ENCODE assay signal across 11 mouse cellular contexts in the genomic region with DNA sequence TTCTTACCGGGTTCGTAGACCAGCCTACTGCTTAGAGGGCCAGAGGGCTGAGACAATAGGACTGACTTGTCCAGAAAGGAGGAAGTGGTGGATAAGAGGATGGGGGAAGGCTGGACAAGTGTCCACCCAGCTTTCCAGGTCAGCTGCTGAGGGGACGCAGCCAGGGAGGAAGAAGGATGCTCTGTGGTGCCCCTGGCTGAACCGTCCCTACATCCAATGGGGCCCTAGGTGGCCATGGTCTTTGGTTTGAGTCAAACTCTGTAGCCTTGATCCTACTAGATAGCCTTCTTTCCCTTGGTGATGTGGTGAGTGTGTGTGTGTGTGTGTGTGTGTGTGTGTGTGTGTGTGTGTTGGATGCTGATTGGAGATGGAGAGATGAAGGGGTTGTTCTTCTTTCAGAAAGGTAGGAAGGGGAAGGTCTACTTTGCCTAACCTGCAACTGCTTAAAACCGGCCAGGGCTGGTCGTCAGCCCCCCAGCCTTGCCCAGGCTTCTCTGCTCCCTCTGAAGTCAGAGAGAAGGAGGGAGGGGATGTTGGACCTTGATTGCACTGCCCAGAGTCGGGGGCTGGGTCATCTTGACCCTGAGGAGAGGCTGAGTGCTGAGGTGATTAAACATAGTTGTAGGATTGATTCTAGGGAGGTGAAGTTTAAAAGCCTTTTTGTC. TPM values are rescaled to one million over a fixed set of nuclear protein-coding genes. Genes with fewer than 3 reads are reported as not detected.
DNase-seq lines count a peak whose midpoint lies in the region; ATAC-seq and TF ChIP-seq lines count a peak whose summit lies in the region.
"Had no signal": no experiment of that assay in that cellular context is flagged by ENCODE, and none has a peak within 500 bp of the region (broad histone marks: within the 10 kb centered on the region; RNA-seq: fewer than 3 reads in every experiment).

No protein-coding gene starts in this region.

- H3K4me1 ChIP-seq in kidney, embryonic 14.5 days (ENCODE audit: control insufficient read depth, insufficient read depth, low read length) = peaks cover 33% of the 10 kb centered on the region
- peaks cover 27% of the 10 kb centered on the region for H3K4me1 ChIP-seq in embryonic facial prominence, embryonic 15.5 days
- H3K4me1 ChIP-seq in intestine, embryonic 16.5 days (ENCODE audit: control insufficient read depth, insufficient read depth, low read length) = peaks cover 13% of the 10 kb centered on the region
- H3K4me1 ChIP-seq in midbrain, postnatal 0 days (ENCODE audit: insufficient read depth, low read length) = 0 out of 2 replicates have a peak, but pooled peaks cover 4% of the 10 kb centered on the region

- WGBS in kidney, embryonic 14.5 days = 6% methylated on average over 7 of the region's 7 CpGs
- 18% methylated on average over 7 of the region's 7 CpGs for WGBS in embryonic facial prominence, embryonic 15.5 days
- WGBS in intestine, embryonic 16.5 days = 25% methylated on average over 7 of the region's 7 CpGs
- WGBS in midbrain, postnatal 0 days = 24% methylated on average over 7 of the region's 7 CpGs

- H3K27me3 ChIP-seq in kidney, embryonic 14.5 days (ENCODE audit: control insufficient read depth, insufficient read depth, low read length) = no peaks in the 10 kb centered on the region
- no peaks in the 10 kb centered on the region for H3K27me3 ChIP-seq in embryonic facial prominence, embryonic 15.5 days
- H3K27me3 ChIP-seq in intestine, embryonic 16.5 days (replicated peaks; ENCODE audit: control insufficient read depth, insufficient read depth, low read length) = no peaks in the 10 kb centered on the region
- H3K27me3 ChIP-seq in midbrain, postnatal 0 days (ENCODE audit: insufficient read depth, low read length) = peaks cover 42% of the 10 kb centered on the region
- H3K27me3 ChIP-seq: Patski had no signal

- H3K36me3 ChIP-seq in kidney, embryonic 14.5 days (ENCODE audit: control insufficient read depth, insufficient read depth, low read length) = no peaks in the 10 kb centered on the region
- no peaks in the 10 kb centered on the region for H3K36me3 ChIP-seq in embryonic facial prominence, embryonic 15.5 days
- H3K36me3 ChIP-seq in intestine, embryonic 16.5 days (ENCODE audit: control insufficient read depth, insufficient read depth, low read length) = no peaks in the 10 kb centered on the region
- H3K36me3 ChIP-seq in midbrain, postnatal 0 days (ENCODE audit: insufficient read depth, low read length) = no peaks in the 10 kb centered on the region

- peak overlapping the region; percentile 79 for H3K4me3 ChIP-seq in kidney, embryonic 14.5 days (ENCODE audit: low read length)
- H3K4me3 ChIP-seq in embryonic facial prominence, embryonic 15.5 days (replicated peaks) = peak overlapping the region; percentile 72
- H3K4me3 ChIP-seq in intestine, embryonic 16.5 days (ENCODE audit: low read length) = peak overlapping the region; percentile 74
- H3K4me3 ChIP-seq in midbrain, postnatal 0 days (ENCODE audit: low read depth, low read length) = no peak overlapping the region

- no peak for DNase-seq in kidney, adult 8-10 months
- no peak for DNase-seq in midbrain, postnatal 0 days (ENCODE audit: low spot score)
- no peak for DNase-seq in testis, postnatal 14 days (ENCODE audit: low spot score)
- no peak for DNase-seq in testis, postnatal 10 days (ENCODE audit: low spot score)

- TF ChIP-seq CTCF in midbrain, postnatal 0 days (IDR thresholded peaks at IDR 0.05) = no peak

- peak overlapping the region; percentile 94 for H3K27ac ChIP-seq in kidney, embryonic 14.5 days (ENCODE audit: low read depth, low read length)
- peak overlapping the region; percentile 91 for H3K27ac ChIP-seq in embryonic facial prominence, embryonic 15.5 days (replicated peaks)
- H3K27ac ChIP-seq in intestine, embryonic 16.5 days (ENCODE audit: low read length) = no peak overlapping the region; the same call in 1 of the 2 replicates
- no peak overlapping the region for H3K27ac ChIP-seq in midbrain, postnatal 0 days (ENCODE audit: low read depth, low read length)

- H3K9me3 ChIP-seq in kidney, embryonic 14.5 days (ENCODE audit: control insufficient read depth, low read length) = no peaks in the 10 kb centered on the region
- no peaks in the 10 kb centered on the region for H3K9me3 ChIP-seq in embryonic facial prominence, embryonic 15.5 days (replicated peaks)
- H3K9me3 ChIP-seq in intestine, embryonic 16.5 days (ENCODE audit: control insufficient read depth, low read length) = no peaks in the 10 kb centered on the region
- no peaks in the 10 kb centered on the region for H3K9me3 ChIP-seq in midbrain, postnatal 0 days (ENCODE audit: low read length)

- peak overlapping the region; percentile 95 for H3K9ac ChIP-seq in kidney, embryonic 14.5 days (ENCODE audit: low read depth, low read length)
- H3K9ac ChIP-seq in embryonic facial prominence, embryonic 15.5 days = peak overlapping the region; percentile 70; the same call in 1 of the 2 replicates
- peak overlapping the region; percentile 75; the same call in 1 of the 2 replicates for H3K9ac ChIP-seq in intestine, embryonic 16.5 days (ENCODE audit: low read depth, low read length)
- 0 out of 2 replicates have a peak overlapping the region, but pooled peaks have one; percentile 19 for H3K9ac ChIP-seq in midbrain, postnatal 0 days (replicated peaks; ENCODE audit: low read length, poor library complexity, severe bottlenecking)

- H3K4me2 ChIP-seq in kidney, embryonic 14.5 days (replicated peaks; ENCODE audit: low read depth, low read length) = peak overlapping the region; percentile 92
- peak overlapping the region; percentile 98 for H3K4me2 ChIP-seq in embryonic facial prominence, embryonic 15.5 days (replicated peaks)
- H3K4me2 ChIP-seq in intestine, embryonic 16.5 days (ENCODE audit: low read depth, low read length) = peak overlapping the region; percentile 99
- H3K4me2 ChIP-seq in midbrain, postnatal 0 days (ENCODE audit: low read depth, low read length, poor library complexity, severe bottlenecking) = peak overlapping the region; percentile 97

- no peak for ATAC-seq in kidney, embryonic 14.5 days (ENCODE audit: low FRiP score, low TSS enrichment)
- no peak for ATAC-seq in embryonic facial prominence, embryonic 15.5 days (ENCODE audit: insufficient number of reproducible peaks, low FRiP score, low TSS enrichment, low read depth)
- no peak for ATAC-seq in intestine, embryonic 16.5 days
- no peak for ATAC-seq in midbrain, postnatal 0 days (ENCODE audit: low FRiP score)
- ATAC-seq in megakaryocyte-erythroid progenitor cell, adult 5-6 weeks (replicated peaks; ENCODE audit: low FRiP score, low TSS enrichment, poor library complexity, severe bottlenecking) = no peak
- ATAC-seq: Patski had no signal

RNA-seq across cellular contexts. Expression of a gene that starts 2.4 kb away (rescaled TPM):
- polyA plus RNA-seq in kidney, embryonic 14.5 days (2014; fragmentation: Nextera tagmentation; extraction: Ambion mirVana) = 49.9 and 105 TPM in 2 replicates
- polyA plus RNA-seq in embryonic facial prominence, embryonic 15.5 days (2015; fragmentation: Nextera tagmentation; extraction: Ambion mirVana) = 40.4 and 45.4 TPM in 2 replicates
- polyA plus RNA-seq in intestine, embryonic 16.5 days (2015; fragmentation: Nextera tagmentation; extraction: Ambion mirVana) = 10.5 and 10.9 TPM in 2 replicates
- total RNA-seq in midbrain, postnatal 0 days (2014; rRNA removed) = 7.5 and 12.8 TPM in 2 replicates
- polyA plus RNA-seq in midbrain, postnatal 0 days (2015; fragmentation: Nextera tagmentation; extraction: Ambion mirVana) = 5.7 and 5.8 TPM in 2 replicates
- total RNA-seq in megakaryocyte-erythroid progenitor cell, adult 5-6 weeks (2014; fragmentation: Nextera tagmentation) = not detected in 2 replicates
- not detected in 2 replicates for total RNA-seq in megakaryocyte-erythroid progenitor cell, adult 5-6 weeks (2017)

RNA-seq across cellular contexts. Expression of a gene that starts 36.5 kb away (rescaled TPM):
- 0.91 and 1.2 TPM in 2 replicates for polyA plus RNA-seq in kidney, embryonic 14.5 days (2014; fragmentation: Nextera tagmentation; extraction: Ambion mirVana)
- 1.6 and 1.8 TPM in 2 replicates for polyA plus RNA-seq in embryonic facial prominence, embryonic 15.5 days (2015; fragmentation: Nextera tagmentation; extraction: Ambion mirVana)
- 2.5 and 2.6 TPM in 2 replicates for polyA plus RNA-seq in intestine, embryonic 16.5 days (2015; fragmentation: Nextera tagmentation; extraction: Ambion mirVana)
- 1.5 and 1.8 TPM in 2 replicates for total RNA-seq in midbrain, postnatal 0 days (2014; rRNA removed)
- 1.4 and 1.7 TPM in 2 replicates for polyA plus RNA-seq in midbrain, postnatal 0 days (2015; fragmentation: Nextera tagmentation; extraction: Ambion mirVana)
- 0.52 and 1.9 TPM in 2 replicates for total RNA-seq in megakaryocyte-erythroid progenitor cell, adult 5-6 weeks (2014; fragmentation: Nextera tagmentation)
- 1.3 and 5.7 TPM in 2 replicates for total RNA-seq in megakaryocyte-erythroid progenitor cell, adult 5-6 weeks (2017)

RNA-seq across cellular contexts. Expression of a gene that starts 54.6 kb away (rescaled TPM):
- polyA plus RNA-seq in kidney, embryonic 14.5 days (2014; fragmentation: Nextera tagmentation; extraction: Ambion mirVana) = 0.19 TPM in 1 of 2 replicates, not detected in the other
- polyA plus RNA-seq in embryonic facial prominence, embryonic 15.5 days (2015; fragmentation: Nextera tagmentation; extraction: Ambion mirVana) = not detected in 2 replicates
- polyA plus RNA-seq in intestine, embryonic 16.5 days (2015; fragmentation: Nextera tagmentation; extraction: Ambion mirVana) = 0.20 and 0.43 TPM in 2 replicates
- not detected in 2 replicates for total RNA-seq in midbrain, postnatal 0 days (2014; rRNA removed)
- not detected in 2 replicates for polyA plus RNA-seq in midbrain, postnatal 0 days (2015; fragmentation: Nextera tagmentation; extraction: Ambion mirVana)
- total RNA-seq in megakaryocyte-erythroid progenitor cell, adult 5-6 weeks (2014; fragmentation: Nextera tagmentation) = not detected in 2 replicates
- not detected in 2 replicates for total RNA-seq in megakaryocyte-erythroid progenitor cell, adult 5-6 weeks (2017)
- total RNA-seq: left cerebral cortex, postnatal 10 days had no signal
- polyA plus RNA-seq: testis, adult 2 months had no signal

RNA-seq across cellular contexts. Expression of a gene that starts 57.6 kb away (rescaled TPM):
- polyA plus RNA-seq in kidney, embryonic 14.5 days (2014; fragmentation: Nextera tagmentation; extraction: Ambion mirVana) = 0.77 and 1.6 TPM in 2 replicates
- 3.6 and 4.2 TPM in 2 replicates for polyA plus RNA-seq in embryonic facial prominence, embryonic 15.5 days (2015; fragmentation: Nextera tagmentation; extraction: Ambion mirVana)
- 0.71 and 0.87 TPM in 2 replicates for polyA plus RNA-seq in intestine, embryonic 16.5 days (2015; fragmentation: Nextera tagmentation; extraction: Ambion mirVana)
- 46.9 and 68.2 TPM in 2 replicates for total RNA-seq in midbrain, postnatal 0 days (2014; rRNA removed)
- polyA plus RNA-seq in midbrain, postnatal 0 days (2015; fragmentation: Nextera tagmentation; extraction: Ambion mirVana) = 27.1 and 28.0 TPM in 2 replicates
- total RNA-seq in megakaryocyte-erythroid progenitor cell, adult 5-6 weeks (2014; fragmentation: Nextera tagmentation) = not detected in 2 replicates
- not detected in 2 replicates for total RNA-seq in megakaryocyte-erythroid progenitor cell, adult 5-6 weeks (2017)

Comparison
In these comparisons a context has a peak if more than half of its experiments do, and no peak if none do; other contexts are left out.
1. H3K27ac ChIP-seq: peak in kidney, embryonic 14.5 days (single experiment) and embryonic facial prominence, embryonic 15.5 days (single experiment); none in intestine, embryonic 16.5 days (single experiment) and midbrain, postnatal 0 days (single experiment).
2. H3K9ac ChIP-seq: peak in every context shown above with its lines; median percentile 95 in kidney, embryonic 14.5 days; 75 in intestine, embryonic 16.5 days; 70 in embryonic facial prominence, embryonic 15.5 days; 19 in midbrain, postnatal 0 days.
3. Peak in every context shown above with its lines, with median percentiles within 50 percentile points of each other: H3K4me2 ChIP-seq.